Mouse (Mus musculus): Measurements from ENCODE around the gene Ankmy2.

- TF ChIP-seq CTCF (IDR thresholded peaks at IDR 0.05) (no peak), EP300 (IDR thresholded peaks at IDR 0.05) (no peak)
Measured at GRCm38 (mm10) chr12:36189610-36190009, 32.7 kb downstream of the Ankmy2 start.

Measured in lung, postnatal 0 days (tissue).